Mouse (Mus musculus): Measurements from ENCODE around the gene Myo15b. TPM values are rescaled to one million over a fixed set of nuclear protein-coding genes. Genes with fewer than 3 reads are reported as not detected.
"Not testable (repeated sequence)": the region's sequence is repeated elsewhere in the genome, so short reads cannot be mapped to it uniquely, and the experiment has no call there.

Myo15b gene
- total RNA-seq, 2 experiments from 2014 or later = 0.14 TPM; not detected in 1

DNA sequence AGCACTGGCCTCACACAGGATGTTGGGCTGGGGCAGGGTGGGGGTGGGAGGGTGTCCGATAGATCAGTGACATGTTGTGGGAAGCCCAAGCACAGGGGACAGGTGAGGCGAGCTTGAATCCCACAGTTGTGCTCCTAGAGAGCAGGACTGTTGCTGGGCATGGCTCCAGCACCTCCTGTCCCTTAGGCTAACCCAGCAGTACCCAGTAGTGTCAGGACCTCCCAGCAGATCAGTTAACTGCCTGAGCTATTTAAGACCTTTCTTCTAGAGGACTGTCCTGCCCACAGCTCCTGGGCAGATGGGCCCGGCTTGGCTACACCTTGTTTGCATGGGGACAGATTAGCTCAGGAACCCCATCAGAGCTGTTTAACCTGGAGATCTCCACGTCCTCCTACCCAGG lies 29.2 kb upstream of the Myo15b start:
- DNase-seq = no peak
- intact Hi-C loops (cut with DNase I) = no loop called here

DNA sequence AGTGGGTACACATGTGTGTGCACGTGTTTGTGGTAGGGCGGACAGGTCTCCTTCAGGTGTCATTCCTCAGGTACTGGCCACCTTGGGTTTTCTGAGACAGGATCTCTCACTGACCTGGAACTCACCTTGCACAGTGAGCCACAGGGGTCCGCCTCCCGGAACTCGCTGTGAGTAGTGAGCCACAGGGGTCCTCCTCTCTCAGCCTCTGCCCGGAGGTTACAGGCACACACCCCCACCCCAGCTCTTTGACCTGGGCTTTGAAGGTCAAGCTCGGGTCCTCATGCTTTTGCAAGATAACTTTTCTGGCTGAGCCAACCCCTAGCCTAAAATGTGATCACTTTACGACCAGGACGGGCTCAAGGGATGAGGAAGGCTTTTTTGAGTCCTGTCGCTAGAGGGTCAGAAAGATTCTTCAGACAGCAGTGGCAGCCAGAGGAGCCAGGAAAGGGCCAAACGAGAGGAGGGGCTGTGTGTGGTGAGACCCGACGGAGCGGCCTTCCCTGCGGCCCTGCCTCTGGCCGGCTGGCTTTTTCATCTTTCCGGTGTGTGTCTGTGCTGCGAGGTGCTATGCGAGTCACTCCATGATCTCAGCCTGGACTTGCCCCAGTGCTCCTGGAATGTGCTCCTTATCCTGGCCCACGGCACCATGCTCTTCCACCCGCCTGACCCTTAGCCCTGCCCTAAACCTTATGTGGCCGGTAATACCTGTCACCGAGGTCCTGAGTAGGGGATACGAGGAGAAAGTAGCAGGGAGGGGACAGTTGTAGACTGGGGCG lies 27.5 kb upstream of the Myo15b start:
- intact Hi-C loops (cut with DNase I) = no loop called here
- no peak for DNase-seq

DNA sequence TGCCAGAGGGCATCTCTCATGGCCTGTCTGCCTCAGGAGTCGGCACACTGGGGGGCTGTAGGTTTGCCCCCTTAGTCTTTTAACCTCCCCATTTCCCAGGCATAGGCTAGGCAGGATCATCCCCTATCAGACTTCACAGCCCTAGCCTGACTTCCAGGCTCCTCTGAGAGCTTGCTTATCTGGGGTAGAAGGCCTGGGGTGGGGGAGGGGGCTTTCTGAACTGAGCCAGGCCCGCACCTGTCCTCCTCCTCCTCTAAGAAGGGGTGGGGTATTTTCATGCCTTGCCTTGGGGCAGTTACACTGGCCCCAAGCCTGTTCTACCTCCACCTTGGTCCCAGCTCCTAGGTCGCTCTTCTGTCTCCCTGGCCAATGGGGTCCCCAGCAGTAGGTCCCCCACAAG lies 26.7 kb upstream of the Myo15b start:
- intact Hi-C loops (cut with DNase I) = no loop called here
- DNase-seq = no peak

DNA sequence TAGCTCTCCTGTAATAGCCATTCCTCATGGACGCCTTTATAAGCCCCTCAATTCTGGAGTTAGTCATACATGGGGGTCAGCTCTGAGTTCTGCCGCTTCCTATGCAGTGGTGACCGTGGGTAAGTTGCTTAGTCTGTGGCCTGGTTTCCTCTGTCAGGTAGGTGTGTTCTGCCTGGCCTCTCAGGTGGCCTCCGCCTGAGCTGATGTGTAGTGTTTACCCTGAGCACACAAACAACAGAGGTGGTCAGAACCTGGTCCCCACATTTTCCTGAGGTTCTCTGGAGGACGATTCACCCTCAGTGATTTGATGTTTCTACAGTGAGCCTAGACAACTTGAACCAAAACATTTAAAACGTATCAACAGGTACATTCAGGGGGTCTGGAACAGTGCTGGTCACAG lies 26.1 kb upstream of the Myo15b start:
- DNase-seq = no peak
- intact Hi-C loops (cut with DNase I) = no loop called here

DNA sequence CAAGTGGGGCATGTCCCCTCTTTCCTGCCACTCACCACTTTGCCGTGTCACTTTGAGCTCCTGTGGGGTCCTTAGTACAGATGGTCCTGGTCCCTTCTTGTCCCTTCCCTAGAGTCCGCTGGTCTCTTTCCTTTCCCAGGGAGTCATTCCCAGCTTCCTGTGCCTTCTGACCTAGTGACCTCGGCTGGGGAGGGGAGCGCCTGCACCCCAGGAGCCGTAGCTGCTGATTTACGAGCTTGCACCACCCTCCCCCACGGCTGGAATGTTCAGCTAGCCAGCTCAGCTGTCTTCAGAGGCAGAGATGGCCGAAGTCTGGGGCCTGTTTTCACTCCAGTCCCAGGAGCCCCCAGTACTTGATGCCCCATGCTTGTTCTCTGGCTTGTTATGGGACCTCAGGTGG lies 25.7 kb upstream of the Myo15b start:
- peak in 1 of 2 experiments; percentile 23 for DNase-seq
- intact Hi-C loops (cut with DNase I) = no loop called here

DNA sequence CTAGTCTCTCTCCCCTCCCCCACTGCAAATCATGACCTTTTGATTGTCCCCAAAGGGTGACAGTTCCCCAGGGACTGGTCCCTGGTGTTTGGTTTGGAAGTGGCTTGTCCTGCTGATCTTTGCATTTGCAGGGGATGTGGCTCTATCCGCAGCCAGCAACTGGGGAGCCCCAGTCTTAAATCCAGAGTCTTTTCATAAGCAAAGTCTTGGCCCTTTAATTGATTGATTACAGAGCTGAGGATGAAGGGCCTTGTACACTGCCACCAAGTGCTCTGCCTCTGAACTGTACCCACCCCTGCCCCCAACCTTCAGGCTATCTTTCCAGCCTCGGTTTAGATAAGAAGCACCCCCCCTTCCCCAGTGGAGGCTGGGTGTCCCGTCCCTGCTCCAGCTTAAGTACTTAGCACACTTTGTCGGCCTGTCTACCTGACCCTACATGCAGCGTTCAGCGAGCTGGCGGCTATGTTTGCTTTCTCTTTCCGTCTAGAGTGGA lies 25.1 kb upstream of the Myo15b start:
- DNase-seq = no peak
- intact Hi-C loops (cut with DNase I) = no loop called here

DNA sequence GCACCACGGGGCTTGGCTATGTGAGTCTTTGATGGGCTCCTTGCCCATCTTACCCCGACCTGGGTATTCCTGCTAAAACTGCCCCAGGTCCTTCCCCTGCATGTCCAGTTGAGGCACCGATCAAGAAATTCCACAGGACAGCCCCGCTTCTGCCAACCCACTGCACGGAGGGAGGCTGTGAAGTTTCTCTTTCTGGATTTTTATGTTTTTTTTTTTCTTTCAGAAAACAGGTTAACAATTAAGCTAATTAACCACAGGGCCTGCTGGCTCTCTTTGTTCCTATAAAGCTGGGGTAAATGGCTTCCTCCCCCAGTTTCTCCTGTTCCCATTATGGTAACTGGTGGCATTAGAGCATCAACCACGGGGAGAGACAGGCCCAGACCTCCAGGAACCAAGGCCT lies 24.2 kb upstream of the Myo15b start:
- intact Hi-C loops (cut with DNase I) = no loop called here
- DNase-seq = no peak

DNA sequence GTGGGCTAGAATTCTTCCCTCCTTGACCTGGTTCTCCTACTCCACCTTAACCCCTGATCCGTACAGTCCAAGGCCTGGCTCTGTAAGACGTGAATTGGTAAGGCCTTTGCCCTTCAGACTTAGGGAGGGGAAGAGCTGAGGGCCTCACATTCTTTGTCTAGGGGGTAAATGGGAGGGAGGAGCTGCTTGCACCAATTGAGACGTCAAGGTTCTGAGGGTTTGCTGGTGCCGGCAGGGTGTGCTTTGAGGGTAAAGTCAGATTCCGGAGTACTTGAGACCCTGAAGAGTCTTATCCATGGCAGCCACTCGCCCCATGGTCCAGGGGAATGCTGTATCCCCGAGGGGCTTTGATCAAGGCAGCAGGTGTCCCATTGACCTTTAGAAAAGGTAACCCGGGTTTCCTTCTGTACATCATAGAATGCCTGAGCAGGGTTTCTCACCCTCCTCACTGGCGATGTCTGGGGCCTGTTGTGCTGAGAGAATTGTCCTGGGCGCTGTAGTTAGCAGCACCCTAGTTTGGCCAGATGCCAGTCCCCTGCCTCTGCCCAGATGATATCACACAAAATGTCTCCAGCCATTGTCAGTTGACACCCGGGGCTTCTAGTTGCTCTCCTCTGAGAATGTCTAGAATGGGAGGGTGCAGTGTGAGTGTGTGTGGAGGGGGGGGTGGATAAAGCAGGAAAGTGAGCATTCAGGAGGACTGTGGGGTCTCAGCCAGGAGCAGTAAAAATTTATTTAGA lies 21.4 kb upstream of the Myo15b start:
- intact Hi-C loops (cut with DNase I) = no loop called here
- DNase-seq = no peak

DNA sequence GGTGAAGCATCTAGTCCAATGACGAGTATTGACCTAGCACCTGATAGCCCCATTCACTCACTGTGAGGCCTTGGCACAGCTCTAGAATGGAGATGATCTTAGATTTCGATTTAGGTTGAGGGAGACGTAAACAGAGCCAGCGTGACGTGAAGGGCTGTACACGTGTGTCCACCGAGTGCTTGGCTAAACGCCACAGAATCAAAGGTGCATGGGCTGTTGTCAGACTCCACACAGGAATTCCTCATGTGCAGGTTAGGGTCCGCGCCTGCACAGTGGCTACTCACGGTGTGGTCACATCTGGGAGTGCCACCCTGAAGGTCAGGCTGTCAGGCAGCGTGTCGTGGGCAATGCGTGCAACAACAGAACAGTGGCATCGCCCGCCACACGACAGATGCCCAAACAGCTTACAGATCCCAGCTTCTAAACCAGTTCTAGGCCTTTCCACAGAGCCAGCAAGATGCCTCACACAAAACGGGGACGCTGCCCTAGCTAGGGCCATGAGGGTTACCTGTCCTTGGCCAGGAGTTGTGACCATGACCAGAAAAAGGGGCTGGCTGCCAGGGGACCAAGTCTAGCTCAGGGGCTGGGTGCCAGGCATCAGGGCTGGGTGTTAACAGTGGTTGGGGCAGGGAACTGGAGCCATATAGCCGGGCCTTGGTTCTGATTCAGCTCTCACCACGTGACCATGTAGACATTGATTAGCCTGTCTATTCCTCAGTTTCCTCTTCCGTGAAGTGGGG lies 20.4 kb upstream of the Myo15b start:
- intact Hi-C loops (cut with DNase I) = no loop called here

DNA sequence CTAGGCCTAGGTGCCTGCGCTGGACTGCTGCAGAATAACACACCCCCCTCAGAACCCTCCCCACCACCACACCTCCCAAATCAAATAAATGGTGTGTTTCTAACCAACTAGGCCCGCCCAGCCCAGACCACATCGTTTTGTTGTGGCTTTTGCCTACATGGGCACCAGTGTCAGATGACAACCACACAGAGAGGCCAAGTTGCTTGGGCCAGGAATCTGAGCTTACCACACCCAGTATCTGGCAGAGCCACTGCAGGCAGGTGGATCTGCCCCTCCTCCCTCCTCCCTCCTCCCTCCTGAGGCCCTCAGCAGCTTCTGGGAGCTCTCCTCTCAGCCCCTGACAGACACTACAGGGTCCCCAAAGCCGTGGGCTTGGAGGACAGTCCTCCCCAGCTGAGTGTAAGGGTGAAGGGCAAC lies 19.3 kb upstream of the Myo15b start:
- intact Hi-C loops (cut with DNase I) = no loop called here
- DNase-seq = no peak

More for the DNA sequence above, 20.4 kb upstream of the Myo15b start:
- DNase-seq = no peak

DNA sequence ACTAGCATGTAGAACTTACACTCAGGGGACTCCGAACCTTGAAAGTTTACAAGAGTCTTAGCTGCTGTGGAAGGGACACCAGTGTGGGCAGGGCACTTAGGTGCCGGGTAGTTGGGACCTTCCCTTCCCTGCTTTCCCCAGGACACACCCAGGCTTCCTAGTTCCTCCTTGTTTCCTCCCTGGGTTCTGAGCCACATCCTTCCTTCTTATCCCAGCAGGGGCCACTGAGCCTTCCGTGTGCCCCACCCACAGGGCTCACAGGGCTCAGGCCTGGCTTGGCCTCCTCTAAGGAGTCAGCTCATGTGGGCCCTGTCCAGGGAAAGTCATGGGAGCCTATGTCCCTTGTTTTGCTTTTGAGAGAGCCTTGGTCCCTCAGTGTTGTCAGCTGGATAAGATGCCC lies 18.5 kb upstream of the Myo15b start:
- DNase-seq = no peak
- intact Hi-C loops (cut with DNase I) = no loop called here

DNA sequence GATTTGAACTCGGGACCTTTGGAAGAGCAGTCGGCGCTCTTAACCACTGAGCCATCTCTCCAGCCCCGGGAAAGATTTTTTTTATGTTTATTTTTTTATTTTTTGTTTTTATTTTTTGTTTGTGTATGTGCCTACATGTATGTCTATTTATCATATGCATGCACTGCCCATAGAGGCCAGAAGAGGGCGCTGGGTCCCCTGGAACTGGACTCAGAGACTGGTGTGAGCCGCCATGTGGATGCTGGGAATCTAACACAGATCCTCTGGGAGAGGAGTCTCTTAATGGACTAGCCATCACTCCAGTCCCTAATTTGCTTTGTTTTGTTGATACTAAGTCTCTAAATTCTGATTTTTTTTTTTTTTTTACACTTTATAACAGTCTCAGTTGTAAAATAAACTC lies 17.2 kb upstream of the Myo15b start:
- intact Hi-C loops (cut with DNase I) = no loop called here
- no peak for DNase-seq

DNA sequence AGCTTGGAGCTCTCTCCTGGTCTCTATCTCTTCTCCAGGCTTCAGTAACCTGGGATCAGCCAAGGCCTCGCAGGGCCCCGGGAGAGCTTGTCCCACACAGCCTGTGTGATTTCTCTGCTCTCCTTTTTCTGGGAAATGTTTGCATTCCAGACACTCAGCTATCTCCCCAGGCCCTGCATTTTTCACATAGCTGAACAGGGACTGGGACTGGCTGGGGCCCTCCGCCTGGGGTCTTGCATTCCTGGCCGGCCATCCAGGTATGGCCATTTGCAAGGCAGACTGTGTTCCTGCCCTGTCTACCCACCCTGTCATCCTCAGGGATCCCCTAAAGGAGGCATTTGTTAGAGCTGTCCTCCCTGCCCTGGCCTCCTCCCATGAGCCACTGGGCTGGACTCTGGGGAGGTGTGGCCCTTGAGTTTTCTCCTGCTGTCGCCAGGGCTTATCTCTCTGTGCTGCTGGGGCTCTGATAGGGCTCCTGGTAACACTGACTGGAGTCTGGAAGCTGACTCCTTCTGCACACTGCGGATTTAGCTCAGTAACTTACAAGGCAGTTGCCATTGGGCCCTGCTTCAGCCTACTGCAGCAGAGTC lies 16.1 kb upstream of the Myo15b start:
- intact Hi-C loops (cut with DNase I) = no loop called here
- DNase-seq = peak; percentile 53 to 61

DNA sequence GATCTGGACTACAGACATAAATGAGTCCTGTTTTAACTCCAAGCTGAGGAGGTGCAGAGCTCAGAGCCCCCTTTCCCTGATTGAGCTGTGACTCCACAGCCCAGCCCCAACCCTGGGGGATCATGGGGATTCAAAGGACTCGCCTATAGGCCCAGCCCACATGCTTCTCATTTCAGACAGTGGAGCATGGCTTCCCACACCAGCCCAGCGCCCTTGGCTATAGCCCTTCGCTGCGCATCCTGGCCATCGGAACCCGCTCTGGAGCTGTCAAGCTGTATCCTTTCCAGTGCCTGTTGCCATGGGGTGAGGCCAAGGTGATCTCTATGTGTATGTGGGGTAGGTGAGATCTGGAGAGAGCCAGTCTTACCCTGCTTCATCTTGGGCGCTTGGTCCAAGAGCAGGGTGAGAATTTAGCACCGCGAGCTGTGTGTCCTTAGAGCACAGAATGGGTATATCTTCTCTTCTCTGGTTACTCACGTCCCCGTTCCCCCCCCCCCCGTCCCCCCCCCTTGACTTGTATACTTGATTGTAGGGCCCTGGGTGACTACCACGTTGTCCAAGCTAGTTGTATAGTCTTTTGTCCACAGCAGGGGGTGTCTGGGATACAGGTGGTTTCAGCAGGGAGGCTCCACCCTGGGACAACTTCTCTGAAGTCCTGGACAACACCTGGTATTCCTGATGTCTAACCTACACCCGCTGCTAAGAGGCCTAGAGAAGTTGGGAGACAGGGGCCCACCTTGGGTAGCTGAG lies 14.9 kb upstream of the Myo15b start:
- intact Hi-C loops (cut with DNase I) = no loop called here
- DNase-seq = no peak

DNA sequence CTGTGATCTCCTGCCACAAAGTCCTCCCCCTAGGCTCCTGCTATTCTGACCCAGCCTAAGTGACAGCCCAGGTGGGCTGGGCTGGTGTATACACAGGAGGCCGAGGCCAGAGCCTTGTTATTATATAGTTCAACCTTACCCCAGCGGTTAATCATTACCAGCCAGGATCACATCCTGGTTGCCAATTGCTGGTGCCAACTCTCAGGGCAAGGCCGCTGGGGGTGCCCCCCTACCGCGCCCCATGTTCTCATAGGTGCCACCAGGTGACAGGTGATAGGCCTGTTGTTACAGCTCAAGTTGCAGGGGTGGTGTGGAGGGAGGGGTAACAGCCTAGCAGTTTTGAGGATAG lies 14.3 kb upstream of the Myo15b start:
- intact Hi-C loops (cut with DNase I) = no loop called here
- DNase-seq = no peak

DNA sequence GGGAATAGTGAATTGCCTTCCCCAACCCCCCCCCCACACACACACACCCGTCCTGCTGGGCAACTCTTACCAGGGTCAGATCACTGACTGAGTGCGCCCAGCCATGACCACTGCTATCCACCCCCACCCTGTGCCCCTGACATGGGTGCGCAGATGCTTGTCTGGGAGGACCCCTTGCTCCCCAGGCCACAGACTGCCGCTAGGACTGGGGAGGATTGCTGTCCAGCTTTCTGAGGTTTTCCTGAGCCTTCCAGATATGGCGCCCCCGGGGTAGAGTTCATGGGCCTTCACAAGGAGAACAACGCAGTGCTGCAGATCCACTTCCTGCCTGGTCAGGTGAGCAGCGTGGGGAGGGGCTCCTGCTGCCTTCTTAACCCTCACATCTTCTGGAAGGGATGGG lies 14.0 kb upstream of the Myo15b start:
- no peak for DNase-seq
- intact Hi-C loops (cut with DNase I) = no loop called here

DNA sequence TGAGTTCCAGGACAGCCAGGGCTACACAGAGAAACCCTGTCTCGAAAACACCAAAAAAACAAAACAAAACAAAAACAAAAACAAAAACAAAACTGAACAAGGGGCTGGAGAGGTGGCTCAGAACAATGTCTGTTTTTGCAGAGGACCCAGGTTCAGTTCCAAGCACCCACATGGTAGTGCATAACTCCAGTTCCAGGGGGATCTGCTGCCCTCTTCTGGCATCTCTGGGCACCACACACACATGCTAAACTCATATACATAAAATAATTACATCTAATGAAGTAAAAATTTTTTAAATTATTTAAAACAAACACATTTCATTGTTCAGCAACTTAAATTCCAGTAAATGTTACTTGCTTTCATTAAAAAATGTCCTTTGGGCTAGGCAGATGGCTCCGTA lies 12.4 kb upstream of the Myo15b start:
- DNase-seq = no peak
- intact Hi-C loops (cut with DNase I) = no loop called here

DNA sequence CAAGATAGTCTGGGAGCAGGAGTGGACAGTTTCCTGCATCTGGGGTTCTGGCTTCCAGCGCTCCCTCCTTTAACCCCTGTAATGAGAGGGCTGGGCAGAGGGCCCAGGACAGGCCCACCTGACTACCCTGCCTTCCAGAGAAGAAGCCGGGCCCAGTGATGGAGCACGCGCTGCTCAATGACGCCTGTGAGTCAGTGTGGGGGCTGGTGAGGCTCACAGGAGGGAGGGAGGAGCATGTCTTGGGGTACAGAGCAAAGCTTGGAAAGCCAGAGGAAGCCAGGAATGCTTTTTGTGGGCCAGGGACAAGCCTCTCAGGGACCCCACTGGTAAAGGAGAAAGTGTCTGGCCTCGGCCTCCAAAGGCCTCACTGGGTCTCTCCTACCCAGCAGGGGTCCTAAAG lies 3.5 kb upstream of the Myo15b start:
- no peak for DNase-seq

DNA sequence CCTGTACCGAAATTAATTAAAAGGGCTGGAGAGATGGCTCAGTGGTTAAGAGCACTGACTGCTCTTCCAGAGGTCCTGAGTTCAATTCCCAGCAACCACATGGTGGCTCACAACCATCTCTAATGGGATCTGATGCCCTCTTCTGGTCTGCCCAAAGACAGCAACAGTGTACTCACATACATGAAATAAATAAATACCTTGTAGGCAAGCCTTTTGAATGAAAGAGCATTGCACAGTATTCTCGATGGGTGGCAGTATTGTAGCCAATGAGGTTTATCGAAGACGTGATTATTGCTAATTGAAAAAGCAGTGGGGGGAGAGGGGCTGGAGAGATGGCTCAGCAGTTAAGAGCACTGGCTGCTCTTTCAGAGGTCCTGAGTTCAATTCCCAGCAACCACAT lies 1.1 kb upstream of the Myo15b start:
- DNase-seq; intact Hi-C loops (cut with DNase I): not testable (repeated sequence)

More for the DNA sequence above, 3.5 kb upstream of the Myo15b start:
- intact Hi-C loops (cut with DNase I) = no loop called here

DNA sequence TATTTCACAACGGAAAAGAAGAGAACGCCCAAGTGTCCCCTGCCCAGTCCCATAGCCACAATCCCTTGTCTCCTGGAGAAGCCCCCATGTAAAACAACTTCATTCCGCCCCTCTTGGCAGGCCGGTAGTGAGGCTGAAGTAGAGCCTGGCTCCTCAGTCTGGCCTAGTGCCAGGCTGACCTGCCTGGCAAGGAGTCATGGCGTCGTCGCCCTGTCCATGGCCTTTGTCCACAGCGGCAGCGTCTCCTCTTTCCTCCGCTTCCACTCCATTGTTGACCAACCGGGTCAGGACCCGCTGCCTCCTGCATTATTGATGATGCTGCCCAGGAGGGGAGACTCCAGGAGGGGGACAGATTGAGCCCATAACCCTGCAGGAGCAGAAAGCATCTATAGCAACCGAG lies 270 bp upstream of the Myo15b start:
- intact Hi-C loops (cut with DNase I) = loop anchor here (2.0 kb wide), 2 partner anchors 33 to 43 kb away; partner anchors contain the start of genes Llgl2 and Tsen54
- peak in 1 of 2 experiments; percentile 14 for DNase-seq

Measured in heart, postnatal 36 days (tissue).